ENCODE assay signal across 8 mouse cellular contexts in genomic region chr19:20390455-20390994, GRCm38 (mm10). TPM values are rescaled to one million over a fixed set of nuclear protein-coding genes. Genes with fewer than 3 reads are reported as not detected.
DNase-seq lines count a peak whose midpoint lies in the region; ATAC-seq and TF ChIP-seq lines count a peak whose summit lies in the region.

Gene Anxa1 (minus strand): TSS chr19:20390944.

- no peak within 1 kb of the TSS for H3K9ac ChIP-seq in intestine, embryonic 15.5 days

- ATAC-seq in intestine, embryonic 15.5 days = peak; percentile 57; the same call in 1 of the 2 replicates

- H3K4me3 ChIP-seq in intestine, embryonic 15.5 days (replicated peaks) = peak within 1 kb of the TSS; percentile 17; the same call in 1 of the 2 replicates
- H3K4me3 ChIP-seq in layer of hippocampus, adult 2 months = no peak within 1 kb of the TSS

- peak within 1 kb of the TSS; percentile 25; the same call in 1 of the 2 replicates for H3K27ac ChIP-seq in intestine, embryonic 15.5 days
- H3K27ac ChIP-seq in layer of hippocampus, adult 2 months = no peak within 1 kb of the TSS

- no peaks in the 10 kb centered on the region for H3K27me3 ChIP-seq in intestine, embryonic 15.5 days (replicated peaks)

- no peaks in the 10 kb centered on the region for H3K4me1 ChIP-seq in intestine, embryonic 15.5 days (replicated peaks)

- peak within 1 kb of the TSS; percentile 30 for H3K4me2 ChIP-seq in intestine, embryonic 15.5 days (replicated peaks)

- WGBS in intestine, embryonic 15.5 days = 34% methylated on average over 5 of the region's 5 CpGs

- DNase-seq in ovary, adult 18-20 months (ENCODE audit: low spot score) = peak; percentile 15
- DNase-seq in ovary, postnatal 36 days (ENCODE audit: low spot score) = no peak
- DNase-seq in fibroblast of lung, adult 2 months (ENCODE audit: low read depth) = peak; percentile 68
- DNase-seq in lung, postnatal 25 days (ENCODE audit: low spot score) = peak; percentile 63
- DNase-seq in embryo, embryonic 10.5 days (ENCODE audit: low spot score) = no peak
- DNase-seq in left cerebral cortex, adult 9 months (ENCODE audit: low spot score in 2 of 2) = no peak
- no peak for DNase-seq in layer of hippocampus, adult 2 months (ENCODE audit: low spot score in 2 of 2)

- no peaks in the 10 kb centered on the region for H3K9me3 ChIP-seq in intestine, embryonic 15.5 days

- no peaks in the 10 kb centered on the region for H3K36me3 ChIP-seq in intestine, embryonic 15.5 days

- no peak for TF ChIP-seq CTCF in layer of hippocampus, adult 2 months (conservative IDR thresholded peaks at IDR 0.05)

RNA-seq across cellular contexts. Expression of gene Anxa1, which starts in this region (rescaled TPM):
- 51.5 and 61.8 TPM in 2 replicates for polyA plus RNA-seq in intestine, embryonic 15.5 days (2015; fragmentation: Nextera tagmentation; extraction: Ambion mirVana)
- total RNA-seq in layer of hippocampus, adult 2 months (2021) = under 1 TPM; 0.71 to 1.00 TPM

Comparison
In these comparisons a context has a peak if more than half of its experiments do, and no peak if none do; other contexts are left out.
1. DNase-seq: peak in ovary, adult 18-20 months (single experiment), fibroblast of lung, adult 2 months (single experiment) and lung, postnatal 25 days (single experiment); none in ovary, postnatal 36 days (single experiment), embryo, embryonic 10.5 days (single experiment), left cerebral cortex, adult 9 months (0 of 2) and layer of hippocampus, adult 2 months (0 of 2).